Mouse (Mus musculus): Measurements from ENCODE around the gene Wnt9b. TPM values are rescaled to one million over a fixed set of nuclear protein-coding genes. Genes with fewer than 3 reads are reported as not detected.

Gene Wnt9b
- total RNA-seq (2023) = not detected in 4 replicates

GRCm38 (mm10) chr11:103749306-103750089, at the start of gene Wnt9b:
Wnt9b (minus strand) TSS chr11:103749821.

GRCm38 (mm10) chr11:103773387-103774227, 24.0 kb upstream of the Wnt9b start, which contains the start of gene Wnt3:
Wnt3 (plus strand) TSS chr11:103774150.

GRCm38 (mm10) chr11:103697565-103698176, 52.0 kb downstream of the Wnt9b start, which contains the start of gene Gosr2:
Gosr2 (minus strand) TSS chr11:103697898.

Other genes starting within 250 kb of the Wnt9b start
- gene Lrrc37a, start 245.2 kb downstream of the Wnt9b start, total RNA-seq (2023) = not detected in 4 replicates
- not detected in 4 replicates for gene Gm884, start 128.7 kb downstream of the Wnt9b start, total RNA-seq (2023)
- gene Lyzl6, start 110.9 kb downstream of the Wnt9b start, total RNA-seq (2023) = not detected in 4 replicates
- not detected in 4 replicates for gene Rprml, start 100.3 kb downstream of the Wnt9b start, total RNA-seq (2023)
- 60.1 to 72.8 TPM (median 66.0 TPM) in 4 replicates for gene Gosr2, start 51.9 kb downstream of the Wnt9b start, total RNA-seq (2023)
- gene Wnt3, start 24.3 kb upstream of the Wnt9b start, total RNA-seq (2023) = not detected in 4 replicates
- 147 to 170 TPM (median 158 TPM) in 4 replicates for gene Nsf, start 204.2 kb upstream of the Wnt9b start, total RNA-seq (2023)
- gene Arf2, start 216.9 kb upstream of the Wnt9b start, total RNA-seq (2023) = 34.6 to 43.8 TPM (median 36.1 TPM) in 4 replicates

Measured in B cell, adult 62 days (primary cell).